Mouse (Mus musculus) liver, embryonic 11.5 days (tissue): ENCODE measurements around the gene Ttll5. TPM values are rescaled to one million over a fixed set of nuclear protein-coding genes. Genes with fewer than 3 reads are reported as not detected.

Experiments used
- ATAC-seq: fragments of 200-750 bp; cut with Nextera tagmentation; replicated peaks from 2 replicates; pipeline ENCODE4 v1.8.0; 2017; ENCODE audit warnings: moderate number of reproducible peaks, mild to moderate bottlenecking, moderate TSS enrichment, moderate library complexity; ENCODE audit not compliant: low FRiP score
- DNase-seq: peaks from one replicate; pipeline ENCODE4 v3.0.0-alpha.2; 2017; ENCODE audit warnings: low spot score
- H3K27ac ChIP-seq: fragments of 300-500 bp; sonication (generic); 2 replicates; pipeline ENCODE4 v1.5.1; 2014; ENCODE audit warnings: mild to moderate bottlenecking, low read depth, low read length, control low read depth
- H3K27me3 ChIP-seq: fragments of 300-500 bp; sonication (generic); replicated peaks from 2 replicates; pipeline ENCODE4 v1.6.1; 2014; ENCODE audit warnings: low read length, mixed read lengths; ENCODE audit not compliant: control insufficient read depth, insufficient read depth
- H3K36me3 ChIP-seq: fragments of 300-500 bp; sonication (generic); 2 replicates; pipeline ENCODE4 v1.6.1; 2014; ENCODE audit warnings: mild to moderate bottlenecking, low read length, moderate library complexity, mixed read lengths; ENCODE audit not compliant: control insufficient read depth, insufficient read depth
- H3K4me1 ChIP-seq: fragments of 300-500 bp; sonication (generic); replicated peaks from 2 replicates; pipeline ENCODE4 v1.6.1; 2014; ENCODE audit warnings: low read length, mixed read lengths; ENCODE audit not compliant: control insufficient read depth, insufficient read depth
- H3K4me2 ChIP-seq: fragments of 300-500 bp; sonication (generic); 2 replicates; pipeline ENCODE4 v1.6.1; 2014; ENCODE audit warnings: mild to moderate bottlenecking, control low read depth, moderate library complexity
- H3K4me3 ChIP-seq: fragments of 300-500 bp; sonication (generic); 2 replicates; pipeline ENCODE4 v1.5.1; 2014; ENCODE audit warnings: low read depth, low read length, control low read depth
- H3K9ac ChIP-seq: fragments of 300-500 bp; sonication (generic); 2 replicates; pipeline ENCODE4 v1.6.1; 2014; ENCODE audit warnings: low read depth, low read length, control low read depth
- H3K9me3 ChIP-seq: fragments of 300-500 bp; sonication (generic); 2 replicates; pipeline ENCODE4 v1.6.1; 2016; ENCODE audit warnings: low read length, inconsistent platforms, mixed read lengths; ENCODE audit not compliant: control insufficient read depth
- WGBS: fragments of 180-500 bp; shearing (Covaris S2); extraction: QIAGEN DNeasy Blood & Tissue Kit; methylation state at CpG from one replicate; pipeline ENCODE4 v1.1.7; 2014; 5-methylcytosine and 5-hydroxymethylcytosine counted together
- polyA plus RNA-seq: library from polyadenylated mRNA; unstranded; fragments of >200 nt; fragmentation: Nextera tagmentation; extraction: Ambion mirVana; gene quantifications from 2 replicates; pipeline ENCODE4 v1.2.1, GENCODE M21; 2014

Ttll5 gene
- polyA plus RNA-seq, 1 experiment from 2014 or later, result 14.6 TPM

DNA sequence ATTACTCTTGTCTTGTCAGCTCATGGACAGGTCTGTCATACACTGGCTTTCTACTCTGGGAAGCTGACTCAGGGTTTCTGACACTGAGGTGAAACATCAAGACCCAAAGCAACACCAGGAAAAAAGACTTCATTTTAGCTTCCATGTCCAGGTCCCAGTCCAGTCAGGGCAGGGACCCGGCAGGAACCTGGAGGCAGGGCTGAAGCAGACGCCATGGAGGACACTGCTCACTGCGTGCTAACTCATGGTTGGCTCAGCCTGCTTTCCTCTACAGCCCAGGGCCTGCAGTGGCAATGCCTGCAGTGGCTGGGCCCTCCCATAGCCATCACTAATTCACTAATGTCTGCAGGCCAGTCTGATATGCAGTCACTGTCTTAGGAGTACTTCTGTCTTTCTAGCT lies 4.4 kb downstream of the Ttll5 start:
- Histone ChIP-seq H3K9ac (no peak overlapping the region), H3K27me3 (no peaks in the 10 kb centered on the region), H3K27ac (no peak overlapping the region), H3K36me3 (peaks cover 6% of the 10 kb centered on the region; the same call in 1 of the 2 replicates), H3K4me1 (no peaks in the 10 kb centered on the region; the same call in 1 of the 2 replicates), H3K9me3 (no peaks in the 10 kb centered on the region), H3K4me2 (no peak overlapping the region), H3K4me3 (no peak overlapping the region)
- DNase-seq (no peak), ATAC-seq (no peak)
- WGBS, result 99% methylated on average over 3 of the region's 3 CpGs

DNA sequence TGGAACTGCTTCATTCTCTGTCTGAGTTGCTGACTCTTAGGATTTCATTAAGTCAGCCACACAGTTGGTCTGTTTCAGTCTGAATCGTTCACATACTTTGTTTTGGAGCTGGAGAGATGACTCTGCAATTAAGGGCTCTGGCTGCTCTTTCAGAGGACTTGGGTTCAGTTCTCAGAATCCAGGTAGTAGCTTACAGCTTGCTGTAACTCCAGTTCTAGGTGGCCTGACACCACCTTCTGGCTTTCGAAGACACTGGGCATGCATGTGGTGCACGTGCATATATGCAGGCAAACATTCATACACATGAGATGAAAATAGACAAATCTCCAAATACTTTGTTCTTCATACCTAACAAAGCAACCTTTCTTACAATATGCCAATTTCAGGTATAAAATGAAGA lies 5.4 kb downstream of the Ttll5 start:
- H3K36me3 ChIP-seq, result peaks cover 6% of the 10 kb centered on the region; the same call in 1 of the 2 replicates

DNA sequence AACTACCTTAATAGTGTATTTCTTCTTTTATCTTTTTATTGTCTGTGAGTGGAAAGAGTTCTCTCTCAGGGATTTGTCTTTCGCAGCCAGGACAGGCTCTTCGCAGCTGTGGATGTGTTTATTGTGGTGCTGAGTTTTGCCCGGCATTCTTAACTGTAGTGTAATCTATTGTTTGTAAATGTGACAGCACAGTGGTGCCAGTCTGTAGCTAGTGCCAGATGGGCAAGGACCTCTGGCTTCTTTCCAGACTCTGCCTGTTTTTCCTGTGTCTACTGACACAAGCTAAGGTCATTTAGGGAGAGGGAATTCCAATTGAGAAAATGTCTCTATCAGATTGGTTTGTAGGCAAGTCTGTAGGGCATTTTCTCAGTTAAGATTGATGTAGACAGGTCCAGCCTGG lies 6.2 kb downstream of the Ttll5 start:
- peaks cover 6% of the 10 kb centered on the region; the same call in 1 of the 2 replicates for H3K36me3 ChIP-seq
- H3K27ac ChIP-seq, result no peak overlapping the region
- H3K4me3 ChIP-seq, result no peak overlapping the region
- no peak overlapping the region for H3K4me2 ChIP-seq
- no peak overlapping the region for H3K9ac ChIP-seq
- no peaks in the 10 kb centered on the region for H3K27me3 ChIP-seq
- no peak for ATAC-seq
- H3K9me3 ChIP-seq, result no peaks in the 10 kb centered on the region
- H3K4me1 ChIP-seq, result no peaks in the 10 kb centered on the region
- 91% methylated on average over 3 of the region's 3 CpGs for WGBS
- DNase-seq, result no peak

More for the DNA sequence above, 5.4 kb downstream of the Ttll5 start:
- no peak overlapping the region for H3K27ac ChIP-seq
- no peak overlapping the region for H3K4me2 ChIP-seq
- no peak for DNase-seq
- H3K4me1 ChIP-seq, result no peaks in the 10 kb centered on the region
- no peaks in the 10 kb centered on the region for H3K27me3 ChIP-seq
- H3K9me3 ChIP-seq, result no peaks in the 10 kb centered on the region
- 91% methylated on average over 3 of the region's 3 CpGs for WGBS
- H3K9ac ChIP-seq, result no peak overlapping the region
- no peak for ATAC-seq
- H3K4me3 ChIP-seq, result no peak overlapping the region

DNA sequence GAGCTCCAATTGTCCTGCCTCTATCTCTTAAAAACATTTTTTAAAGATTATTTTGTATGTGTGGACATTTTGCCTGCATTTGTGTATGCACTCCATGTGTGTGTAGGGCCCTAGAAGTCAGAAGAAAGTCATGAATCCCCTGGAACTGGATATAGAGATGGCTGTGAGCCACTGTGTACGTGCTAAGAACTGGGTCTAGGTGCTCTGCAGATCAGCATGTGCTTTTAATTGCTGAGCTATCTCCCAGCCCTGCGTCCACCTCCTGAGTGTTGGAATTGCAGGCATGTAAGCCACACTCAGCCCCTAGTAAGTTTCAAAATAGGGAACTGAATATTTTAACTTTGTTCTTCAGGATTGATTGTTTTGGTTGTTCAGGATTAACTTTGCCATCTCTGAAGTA lies 10.1 kb downstream of the Ttll5 start:
- Histone ChIP-seq H3K36me3 (peaks cover 2% of the 10 kb centered on the region; the same call in 1 of the 2 replicates), H3K9me3 (no peaks in the 10 kb centered on the region), H3K4me2 (no peak overlapping the region), H3K27me3 (no peaks in the 10 kb centered on the region), H3K4me1 (no peaks in the 10 kb centered on the region), H3K4me3 (no peak overlapping the region), H3K27ac (no peak overlapping the region), H3K9ac (no peak overlapping the region)
- no peak for DNase-seq
- no peak for ATAC-seq
- 76% methylated on average over 2 of the region's 2 CpGs for whole genome bisulfite sequencing

DNA sequence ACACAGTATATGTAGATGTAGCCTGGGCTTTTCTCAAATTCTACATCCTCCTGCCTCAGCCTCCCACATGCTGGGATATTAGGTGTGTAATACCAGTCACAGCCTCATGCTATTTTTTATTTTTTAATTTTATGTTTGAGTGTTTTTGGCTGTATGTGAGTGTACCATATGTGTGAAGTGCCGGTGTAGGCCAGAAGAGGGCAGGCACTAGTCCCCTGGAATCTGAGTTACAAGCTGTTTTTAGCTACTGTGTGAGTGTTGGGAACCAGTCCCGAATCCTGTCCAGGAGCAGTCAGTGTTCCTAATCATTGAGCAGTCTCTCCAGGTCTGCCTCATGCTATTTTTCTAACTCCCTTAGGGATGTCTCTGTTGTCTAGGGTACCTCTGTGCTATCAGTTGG lies 13.3 kb downstream of the Ttll5 start:
- H3K27me3 ChIP-seq, result no peaks in the 10 kb centered on the region
- H3K4me2 ChIP-seq, result no peak overlapping the region
- H3K9me3 ChIP-seq, result no peaks in the 10 kb centered on the region
- H3K27ac ChIP-seq, result no peak overlapping the region
- DNase-seq (no peak), ATAC-seq (no peak)
- no peak overlapping the region for H3K9ac ChIP-seq
- no peaks in the 10 kb centered on the region for H3K36me3 ChIP-seq
- H3K4me1 ChIP-seq, result no peaks in the 10 kb centered on the region
- WGBS, result 91% methylated on average over 2 of the region's 2 CpGs
- no peak overlapping the region for H3K4me3 ChIP-seq

DNA sequence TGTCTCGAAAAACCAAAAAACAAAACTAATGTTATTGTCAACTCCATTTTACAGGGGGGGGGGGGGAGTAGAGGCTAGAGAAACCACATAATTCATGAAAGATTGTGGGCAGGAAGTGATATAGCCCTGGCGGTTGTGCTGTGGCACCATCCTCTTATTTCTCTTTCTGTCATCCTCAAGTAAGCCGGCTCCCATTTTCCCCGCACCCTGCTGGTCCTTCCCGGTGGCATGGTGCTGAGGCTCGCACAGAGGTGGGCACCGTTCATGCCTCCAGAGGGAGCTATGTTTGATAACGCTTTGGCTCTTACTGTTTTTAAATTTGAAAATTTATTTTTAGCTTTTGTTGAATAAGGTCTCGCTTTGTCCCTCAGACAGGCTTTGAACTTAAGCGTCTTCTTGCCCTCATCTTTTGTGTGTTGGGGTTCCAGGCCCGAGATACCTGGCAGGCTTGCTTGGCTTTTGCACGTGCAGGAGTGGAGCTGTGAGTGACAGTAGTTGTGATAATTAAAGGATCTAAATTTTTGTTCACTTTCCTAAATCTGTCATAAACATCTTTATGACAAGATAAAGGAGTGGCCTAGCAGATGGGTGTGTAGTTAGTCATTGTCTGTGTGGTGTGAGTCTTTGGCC lies 15.0 kb downstream of the Ttll5 start:
- Histone ChIP-seq H3K36me3 (no peaks in the 10 kb centered on the region), H3K27me3 (no peaks in the 10 kb centered on the region), H3K9me3 (no peaks in the 10 kb centered on the region), H3K27ac (no peak overlapping the region), H3K4me3 (no peak overlapping the region), H3K9ac (no peak overlapping the region), H3K4me1 (no peaks in the 10 kb centered on the region), H3K4me2 (no peak overlapping the region)
- DNase-seq (no peak), ATAC-seq (no peak)
- 86% methylated on average over 12 of the region's 12 CpGs for WGBS

DNA sequence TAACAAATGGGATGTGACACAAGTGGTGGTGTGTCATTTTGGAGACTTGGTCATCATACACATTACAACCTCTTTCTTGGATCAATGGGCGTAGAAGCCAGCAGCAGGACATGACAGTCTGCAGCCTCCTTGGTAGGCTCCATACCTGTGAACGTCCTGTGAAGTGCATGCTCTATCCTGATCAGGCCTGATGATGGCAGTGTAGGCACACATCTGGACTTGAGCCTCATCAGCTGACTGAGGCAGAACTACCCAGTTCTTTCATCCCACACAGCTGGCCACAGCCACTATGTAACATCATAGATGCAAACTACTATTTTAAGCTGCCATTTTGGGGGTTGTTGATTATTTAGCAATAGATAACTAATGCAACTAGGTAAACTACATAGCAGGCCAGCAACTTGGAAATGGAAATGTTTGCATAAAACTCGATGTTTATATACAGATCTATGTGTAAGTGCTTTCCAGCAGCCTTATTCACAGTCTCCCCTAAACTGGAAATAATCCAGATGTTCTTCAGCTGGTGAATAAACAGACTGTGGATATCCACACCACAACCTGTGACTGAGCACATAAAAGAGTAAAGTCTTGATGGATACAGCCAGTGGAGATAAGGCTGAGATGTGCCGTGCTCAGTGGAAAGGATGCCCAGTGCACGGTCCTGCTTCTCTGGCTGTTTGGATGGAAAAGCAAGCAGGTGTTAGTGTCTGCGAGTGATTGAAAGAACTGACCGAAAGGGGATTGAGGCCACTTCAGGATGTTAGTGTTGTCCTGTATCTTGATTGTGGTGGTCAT lies 23.9 kb downstream of the Ttll5 start:
- Histone ChIP-seq H3K4me2 (no peak overlapping the region), H3K9ac (no peak overlapping the region), H3K27ac (no peak overlapping the region), H3K4me3 (no peak overlapping the region), H3K9me3 (no peaks in the 10 kb centered on the region), H3K4me1 (no peaks in the 10 kb centered on the region), H3K27me3 (no peaks in the 10 kb centered on the region), H3K36me3 (peaks cover 2% of the 10 kb centered on the region; the same call in 1 of the 2 replicates)
- DNase-seq (no peak), ATAC-seq (no peak)
- WGBS, result 82% methylated on average over 7 of the region's 7 CpGs

DNA sequence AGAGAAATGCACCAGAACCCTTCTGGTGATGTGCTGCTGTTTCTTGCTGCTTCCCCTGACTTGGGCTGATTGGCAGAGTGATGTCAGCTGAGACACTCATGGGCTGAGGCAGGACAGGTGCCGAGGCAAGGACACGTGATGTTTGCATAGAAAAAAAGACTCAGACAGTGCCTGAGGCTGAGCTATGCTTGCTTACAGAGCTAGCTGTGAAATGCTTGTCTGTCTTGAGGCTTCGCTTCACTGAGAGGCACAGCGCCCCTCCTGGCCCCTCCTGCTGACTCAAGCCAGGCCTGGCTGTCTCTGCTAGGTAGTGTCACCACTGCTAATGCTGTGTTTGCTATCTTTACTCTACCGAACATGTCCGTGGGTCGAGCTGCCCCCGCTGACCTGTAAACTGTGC lies 26.2 kb downstream of the Ttll5 start:
- H3K4me3 ChIP-seq, result no peak overlapping the region
- no peak for ATAC-seq
- peaks cover 2% of the 10 kb centered on the region; the same call in 1 of the 2 replicates for H3K36me3 ChIP-seq
- DNase-seq, result no peak
- H3K4me1 ChIP-seq, result no peaks in the 10 kb centered on the region
- no peaks in the 10 kb centered on the region for H3K27me3 ChIP-seq
- WGBS, result 85% methylated on average over 8 of the region's 8 CpGs
- H3K4me2 ChIP-seq, result no peak overlapping the region
- H3K27ac ChIP-seq, result no peak overlapping the region
- no peaks in the 10 kb centered on the region for H3K9me3 ChIP-seq
- H3K9ac ChIP-seq, result no peak overlapping the region

DNA sequence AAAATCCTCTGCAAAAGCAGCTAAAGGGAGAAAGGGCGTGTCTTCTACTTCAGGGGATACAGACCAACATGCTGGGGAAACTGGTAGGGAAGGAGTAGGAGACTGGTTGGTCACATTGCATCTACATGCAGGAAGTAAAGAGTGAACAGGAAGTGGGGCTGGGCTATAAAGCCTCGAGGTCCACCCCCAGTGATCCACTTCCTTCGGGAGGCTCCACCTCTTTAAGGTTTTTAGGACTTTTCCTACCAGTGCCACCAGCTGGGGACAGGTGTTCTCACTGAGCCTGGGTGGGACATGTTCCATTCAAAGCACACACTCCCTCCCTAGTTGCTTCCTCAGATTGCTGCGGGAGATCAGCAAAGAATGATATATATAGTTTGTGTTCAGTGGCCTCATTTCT lies 29.4 kb downstream of the Ttll5 start:
- Histone ChIP-seq H3K27me3 (no peaks in the 10 kb centered on the region), H3K36me3 (peaks cover 5% of the 10 kb centered on the region; the same call in 1 of the 2 replicates), H3K27ac (no peak overlapping the region), H3K9ac (no peak overlapping the region), H3K4me1 (no peaks in the 10 kb centered on the region), H3K4me2 (no peak overlapping the region), H3K9me3 (no peaks in the 10 kb centered on the region), H3K4me3 (no peak overlapping the region)
- ATAC-seq (no peak), DNase-seq (no peak)
- 78% methylated on average over 4 of the region's 4 CpGs for WGBS
